Mouse (Mus musculus) neural tube, embryonic 15.5 days (tissue): Measurements from ENCODE around the gene Me3. TPM values are rescaled to one million over a fixed set of nuclear protein-coding genes. Genes with fewer than 3 reads are reported as not detected.

ENCODE experiments used
- ATAC-seq: fragments of 200-750 bp; cut with Nextera tagmentation; 2 replicates; pipeline ENCODE4 v1.8.0; 2017; ENCODE audit warnings: mild to moderate bottlenecking, moderate TSS enrichment, moderate library complexity; ENCODE audit not compliant: low FRiP score
- H3K27ac ChIP-seq: fragments of 300-500 bp; sonication (generic); replicated peaks from 2 replicates; pipeline ENCODE4 v1.5.1; 2015; ENCODE audit warnings: mild to moderate bottlenecking, inconsistent platforms
- H3K27me3 ChIP-seq: fragments of 300-500 bp; sonication (generic); replicated peaks from 2 replicates; pipeline ENCODE4 v1.6.1; 2015; ENCODE audit warnings: inconsistent platforms
- H3K36me3 ChIP-seq: fragments of 300-500 bp; sonication (generic); 2 replicates; pipeline ENCODE4 v1.6.1; 2015; ENCODE audit warnings: inconsistent platforms
- H3K4me1 ChIP-seq: fragments of 300-500 bp; sonication (generic); 2 replicates; pipeline ENCODE4 v1.6.1; 2015; ENCODE audit warnings: inconsistent platforms
- H3K4me2 ChIP-seq: fragments of 300-500 bp; sonication (generic); 2 replicates; pipeline ENCODE4 v1.6.1; 2015; ENCODE audit warnings: inconsistent platforms, mild to moderate bottlenecking, moderate library complexity
- H3K4me3 ChIP-seq: fragments of 300-500 bp; sonication (generic); replicated peaks from 2 replicates; pipeline ENCODE4 v1.5.1; 2015; ENCODE audit warnings: mild to moderate bottlenecking, inconsistent platforms
- H3K9ac ChIP-seq: fragments of 300-500 bp; sonication (generic); replicated peaks from 2 replicates; pipeline ENCODE4 v1.6.1; 2015; ENCODE audit warnings: mild to moderate bottlenecking, inconsistent platforms
- H3K9me3 ChIP-seq: fragments of 300-500 bp; sonication (generic); replicated peaks from 2 replicates; pipeline ENCODE4 v1.6.1; 2016; ENCODE audit warnings: inconsistent platforms
- WGBS: fragments of 180-500 bp; shearing (Covaris S2); methylation state at CpG from one replicate; pipeline ENCODE4 v1.1.7; 2015; ENCODE audit warnings: mixed read lengths; 5-methylcytosine and 5-hydroxymethylcytosine counted together
- polyA plus RNA-seq: library from polyadenylated mRNA; unstranded; fragments of >200 nt; fragmentation: Nextera tagmentation; extraction: Ambion mirVana; gene quantifications from 2 replicates; pipeline ENCODE4 v1.2.1, GENCODE M21; 2015

Gene Me3
- polyA plus RNA-seq, 1 experiment from 2014 or later = 19.1 TPM

GRCm38 (mm10) chr7:89798358-89799020 is 166.3 kb downstream of the Me3 start:
- WGBS = 58% methylated on average over 8 of the region's 8 CpGs
- H3K4me2 ChIP-seq = no peak overlapping the region
- H3K4me3 ChIP-seq = no peak overlapping the region
- H3K27ac ChIP-seq = no peak overlapping the region
- H3K27me3 ChIP-seq = no peaks in the 10 kb centered on the region
- no peaks in the 10 kb centered on the region for H3K36me3 ChIP-seq
- H3K4me1 ChIP-seq = peaks cover 12% of the 10 kb centered on the region
- H3K9ac ChIP-seq = no peak overlapping the region
- no peak for ATAC-seq
- no peaks in the 10 kb centered on the region for H3K9me3 ChIP-seq

- no peak overlapping the region for H3K4me3 ChIP-seq
- no peaks in the 10 kb centered on the region for H3K36me3 ChIP-seq
- H3K4me2 ChIP-seq = no peak overlapping the region
- no peak overlapping the region for H3K9ac ChIP-seq
- no peak overlapping the region for H3K27ac ChIP-seq
- 0 out of 2 replicates have a peak, but pooled peaks cover 4% of the 10 kb centered on the region for H3K4me1 ChIP-seq
- no peaks in the 10 kb centered on the region for H3K27me3 ChIP-seq
- ATAC-seq = no peak
- WGBS = 79% methylated on average over 3 of the region's 3 CpGs
- no peaks in the 10 kb centered on the region for H3K9me3 ChIP-seq
Measured at GRCm38 (mm10) chr7:89802447-89802846, 170.3 kb downstream of the Me3 start.

GRCm38 (mm10) chr7:89803966-89804365 is 171.8 kb downstream of the Me3 start:
- Histone ChIP-seq H3K4me1 (no peaks in the 10 kb centered on the region), H3K36me3 (no peaks in the 10 kb centered on the region), H3K4me2 (no peak overlapping the region), H3K27me3 (no peaks in the 10 kb centered on the region), H3K9ac (no peak overlapping the region), H3K4me3 (no peak overlapping the region), H3K9me3 (no peaks in the 10 kb centered on the region), H3K27ac (no peak overlapping the region)
- ATAC-seq = no peak
- 91% methylated on average over 4 of the region's 4 CpGs for WGBS

- Histone ChIP-seq H3K27me3 (no peaks in the 10 kb centered on the region), H3K9me3 (no peaks in the 10 kb centered on the region), H3K4me3 (no peak overlapping the region), H3K4me1 (no peaks in the 10 kb centered on the region), H3K36me3 (no peaks in the 10 kb centered on the region), H3K9ac (no peak overlapping the region), H3K27ac (no peak overlapping the region), H3K4me2 (no peak overlapping the region)
- WGBS = 74% methylated on average over 2 of the region's 2 CpGs
- ATAC-seq = no peak
Measured at GRCm38 (mm10) chr7:89809400-89809799, 177.2 kb downstream of the Me3 start.

- H3K4me2 ChIP-seq = no peak overlapping the region
- no peak for ATAC-seq
- WGBS = 81% methylated on average over 4 of the region's 4 CpGs
Measured at GRCm38 (mm10) chr7:89828436-89829065, 196.4 kb downstream of the Me3 start.

GRCm38 (mm10) chr7:89829201-89829600 is 197.0 kb downstream of the Me3 start:
- H3K4me2 ChIP-seq = no peak overlapping the region
- H3K27ac ChIP-seq = no peak overlapping the region
- H3K4me3 ChIP-seq = no peak overlapping the region
- no peak overlapping the region for H3K9ac ChIP-seq
- H3K4me1 ChIP-seq = no peaks in the 10 kb centered on the region
- ATAC-seq = no peak
- no peaks in the 10 kb centered on the region for H3K36me3 ChIP-seq
- H3K9me3 ChIP-seq = no peaks in the 10 kb centered on the region
- no peaks in the 10 kb centered on the region for H3K27me3 ChIP-seq
- WGBS = 63% methylated on average over 7 of the region's 7 CpGs

More at GRCm38 (mm10) chr7:89828436-89829065, 196.4 kb downstream of the Me3 start:
- H3K36me3 ChIP-seq = no peaks in the 10 kb centered on the region
- H3K4me3 ChIP-seq = no peak overlapping the region
- H3K9me3 ChIP-seq = no peaks in the 10 kb centered on the region
- no peaks in the 10 kb centered on the region for H3K27me3 ChIP-seq
- no peak overlapping the region for H3K9ac ChIP-seq
- no peak overlapping the region for H3K27ac ChIP-seq
- H3K4me1 ChIP-seq = no peaks in the 10 kb centered on the region

GRCm38 (mm10) chr7:89833521-89833920 is 201.3 kb downstream of the Me3 start:
- no peak overlapping the region for H3K9ac ChIP-seq
- no peak overlapping the region for H3K4me2 ChIP-seq
- no peaks in the 10 kb centered on the region for H3K4me1 ChIP-seq
- WGBS = 95% methylated on average over 8 of the region's 8 CpGs
- H3K27ac ChIP-seq = no peak overlapping the region
- H3K36me3 ChIP-seq = no peaks in the 10 kb centered on the region
- ATAC-seq = no peak
- no peak overlapping the region for H3K4me3 ChIP-seq
- no peaks in the 10 kb centered on the region for H3K27me3 ChIP-seq
- H3K9me3 ChIP-seq = no peaks in the 10 kb centered on the region

GRCm38 (mm10) chr7:89835566-89835965 is 203.4 kb downstream of the Me3 start:
- ATAC-seq = no peak
- 64% methylated on average over 8 of the region's 8 CpGs for WGBS
- no peaks in the 10 kb centered on the region for H3K27me3 ChIP-seq

GRCm38 (mm10) chr7:89836676-89837075 is 204.5 kb downstream of the Me3 start:
- H3K4me3 ChIP-seq = no peak overlapping the region
- no peak for ATAC-seq
- no peaks in the 10 kb centered on the region for H3K9me3 ChIP-seq
- no peak overlapping the region for H3K9ac ChIP-seq
- no peaks in the 10 kb centered on the region for H3K27me3 ChIP-seq
- H3K4me2 ChIP-seq = no peak overlapping the region
- H3K36me3 ChIP-seq = no peaks in the 10 kb centered on the region
- H3K4me1 ChIP-seq = no peaks in the 10 kb centered on the region
- WGBS = 96% methylated on average over 7 of the region's 7 CpGs
- no peak overlapping the region for H3K27ac ChIP-seq

More at GRCm38 (mm10) chr7:89835566-89835965, 203.4 kb downstream of the Me3 start:
- Histone ChIP-seq H3K9me3 (no peaks in the 10 kb centered on the region), H3K9ac (no peak overlapping the region), H3K36me3 (no peaks in the 10 kb centered on the region), H3K4me1 (no peaks in the 10 kb centered on the region), H3K4me3 (no peak overlapping the region), H3K27ac (no peak overlapping the region), H3K4me2 (no peak overlapping the region)

- H3K4me1 ChIP-seq = no peaks in the 10 kb centered on the region
- no peak overlapping the region for H3K4me3 ChIP-seq
- no peak for ATAC-seq
- H3K4me2 ChIP-seq = no peak overlapping the region
- no peaks in the 10 kb centered on the region for H3K36me3 ChIP-seq
- H3K27ac ChIP-seq = no peak overlapping the region
- H3K9me3 ChIP-seq = no peaks in the 10 kb centered on the region
- 70% methylated on average over 4 of the region's 4 CpGs for WGBS
- H3K27me3 ChIP-seq = no peaks in the 10 kb centered on the region
- H3K9ac ChIP-seq = no peak overlapping the region
Measured at GRCm38 (mm10) chr7:89837841-89838240, 205.6 kb downstream of the Me3 start.

GRCm38 (mm10) chr7:89839721-89840120 is 207.5 kb downstream of the Me3 start:
- no peak for ATAC-seq
- no peak overlapping the region for H3K9ac ChIP-seq
- no peaks in the 10 kb centered on the region for H3K4me1 ChIP-seq
- H3K36me3 ChIP-seq = no peaks in the 10 kb centered on the region
- H3K9me3 ChIP-seq = no peaks in the 10 kb centered on the region
- no peak overlapping the region for H3K4me2 ChIP-seq
- H3K27me3 ChIP-seq = no peaks in the 10 kb centered on the region
- WGBS = 85% methylated on average over 8 of the region's 8 CpGs
- H3K4me3 ChIP-seq = no peak overlapping the region
- H3K27ac ChIP-seq = no peak overlapping the region

- Histone ChIP-seq H3K4me3 (no peak overlapping the region), H3K4me1 (no peaks in the 10 kb centered on the region), H3K27ac (no peak overlapping the region), H3K36me3 (no peaks in the 10 kb centered on the region), H3K27me3 (no peaks in the 10 kb centered on the region), H3K9me3 (no peaks in the 10 kb centered on the region), H3K9ac (no peak overlapping the region), H3K4me2 (no peak overlapping the region)
- peak; percentile 86 for ATAC-seq
- WGBS = 36% methylated on average over 15 of the region's 15 CpGs
Measured at GRCm38 (mm10) chr7:89841670-89842403, 209.6 kb downstream of the Me3 start.
